Mouse (Mus musculus) hindbrain, postnatal 0 days (tissue): ENCODE measurements around the gene March9. TPM values are rescaled to one million over a fixed set of nuclear protein-coding genes. Genes with fewer than 3 reads are reported as not detected.

ENCODE experiments used
- ATAC-seq: fragments of 200-750 bp; cut with Nextera tagmentation; 2 replicates; pipeline ENCODE4 v1.8.0; 2017; ENCODE audit warnings: mild to moderate bottlenecking, moderate TSS enrichment, moderate library complexity
- DNase-seq: peaks from one replicate; pipeline ENCODE4 v3.0.0-alpha.2; 2015; ENCODE audit warnings: low spot score
- H3K27ac ChIP-seq: fragments of 300-500 bp; sonication (generic); 2 replicates; pipeline ENCODE4 v1.5.1; 2014; ENCODE audit warnings: mild to moderate bottlenecking
- H3K27me3 ChIP-seq: fragments of 300-500 bp; sonication (generic); 2 replicates; pipeline ENCODE4 v1.6.1; 2014; ENCODE audit warnings: low read length, mixed read lengths; ENCODE audit not compliant: insufficient read depth
- H3K36me3 ChIP-seq: fragments of 300-500 bp; sonication (generic); 2 replicates; pipeline ENCODE4 v1.6.1; 2014; ENCODE audit warnings: low read length, mixed read lengths; ENCODE audit not compliant: insufficient read depth
- H3K4me1 ChIP-seq: fragments of 300-500 bp; sonication (generic); 2 replicates; pipeline ENCODE4 v1.6.1; 2014; ENCODE audit warnings: antibody characterized with exemption, low read length, mixed read lengths; ENCODE audit not compliant: insufficient read depth
- H3K4me2 ChIP-seq: fragments of 300-500 bp; sonication (generic); 2 replicates; pipeline ENCODE4 v1.6.1; 2014; ENCODE audit warnings: low read depth, mild to moderate bottlenecking, low read length, moderate library complexity, mixed read lengths
- H3K4me3 ChIP-seq: fragments of 300-500 bp; sonication (generic); 2 replicates; pipeline ENCODE4 v1.5.1; 2014; ENCODE audit warnings: low read length
- H3K9ac ChIP-seq: fragments of 300-500 bp; sonication (generic); replicated peaks from 2 replicates; pipeline ENCODE4 v1.6.1; 2014; ENCODE audit warnings: mild to moderate bottlenecking, low read length, moderate library complexity, mixed read lengths
- H3K9me3 ChIP-seq: fragments of 300-500 bp; sonication (generic); 2 replicates; pipeline ENCODE4 v1.6.1; 2016; ENCODE audit warnings: low read length, mixed read lengths
- CTCF ChIP-seq: IDR thresholded peaks from 2 replicates; pipeline ENCODE4 v1.5.1; 2016; ENCODE audit warnings: antibody characterized with exemption, control low read depth, low read depth
- WGBS: fragments of 180-500 bp; shearing (Covaris S2); extraction: QIAGEN DNeasy Blood & Tissue Kit; methylation state at CpG from one replicate; pipeline ENCODE4 v1.1.7; 2014; 5-methylcytosine and 5-hydroxymethylcytosine counted together
- polyA plus RNA-seq: library from polyadenylated mRNA; unstranded; fragments of >200 nt; fragmentation: Nextera tagmentation; extraction: Ambion mirVana; gene quantifications from 2 replicates; pipeline ENCODE4 v1.2.1, GENCODE M21; 2015
- total RNA-seq: library from RNA; depleted of rRNA; stranded (reverse); fragments of >200 nt; gene quantifications from 2 replicates; pipeline ENCODE4 v1.2.3, GENCODE M21; 2014

The March9 gene
- total and polyA plus RNA-seq, 2 experiments from 2014 or later: 6.7 to 80.1 TPM

GRCm38 (mm10) chr10:127090560-127091411, 30.8 kb upstream of the March9 start:
- no peaks in the 10 kb centered on the region for H3K27me3 ChIP-seq

GRCm38 (mm10) chr10:127085633-127086032, 25.6 kb upstream of the March9 start:
- Histone ChIP-seq H3K4me2 (no peak overlapping the region), H3K27ac (no peak overlapping the region), H3K4me3 (no peak overlapping the region), H3K9ac (no peak overlapping the region), H3K36me3 (peaks cover 23% of the 10 kb centered on the region; the same call in 1 of the 2 replicates), H3K9me3 (no peaks in the 10 kb centered on the region), H3K4me1 (peaks cover 9% of the 10 kb centered on the region), H3K27me3 (no peaks in the 10 kb centered on the region)
- ATAC-seq: no peak
- peak; percentile 37 for TF ChIP-seq CTCF
- WGBS: 77% methylated on average over 6 of the region's 6 CpGs
- DNase-seq: no peak

More at GRCm38 (mm10) chr10:127090560-127091411, 30.8 kb upstream of the March9 start:
- DNase-seq (peak; percentile 67), ATAC-seq (0 out of 2 replicates have a peak, but pooled peaks have one; percentile 2)
- peaks cover 6% of the 10 kb centered on the region for H3K4me1 ChIP-seq
- H3K9ac ChIP-seq: peak overlapping the region; percentile 28; the same call in 1 of the 2 replicates
- H3K4me2 ChIP-seq: peak overlapping the region; percentile 49
- no peak for TF ChIP-seq CTCF
- H3K4me3 ChIP-seq: peak overlapping the region; percentile 21
- H3K36me3 ChIP-seq: peaks cover 10% of the 10 kb centered on the region; the same call in 1 of the 2 replicates
- H3K27ac ChIP-seq: peak overlapping the region; percentile 36; the same call in 1 of the 2 replicates
- no peaks in the 10 kb centered on the region for H3K9me3 ChIP-seq
- WGBS: 12% methylated on average over 57 of the region's 57 CpGs

- no peak for TF ChIP-seq CTCF
- no peak for DNase-seq
- no peak overlapping the region for H3K9ac ChIP-seq
- 80% methylated on average over 9 of the region's 9 CpGs for WGBS
- H3K9me3 ChIP-seq: no peaks in the 10 kb centered on the region
- H3K4me2 ChIP-seq: no peak overlapping the region
- peaks cover 23% of the 10 kb centered on the region; the same call in 1 of the 2 replicates for H3K36me3 ChIP-seq
- H3K4me1 ChIP-seq: peaks cover 14% of the 10 kb centered on the region
- H3K4me3 ChIP-seq: no peak overlapping the region
- no peak overlapping the region for H3K27ac ChIP-seq
- ATAC-seq: no peak
- no peaks in the 10 kb centered on the region for H3K27me3 ChIP-seq
Observed at GRCm38 (mm10) chr10:127085052-127085451, 25.1 kb upstream of the March9 start.

GRCm38 (mm10) chr10:127083915-127084306, 23.9 kb upstream of the March9 start:
- no peaks in the 10 kb centered on the region for H3K27me3 ChIP-seq
- H3K4me1 ChIP-seq: peaks cover 14% of the 10 kb centered on the region
- no peak overlapping the region for H3K4me3 ChIP-seq
- DNase-seq (peak; percentile 50), ATAC-seq (no peak)
- no peaks in the 10 kb centered on the region for H3K9me3 ChIP-seq
- peak; percentile 49 for TF ChIP-seq CTCF
- 49% methylated on average over 5 of the region's 5 CpGs for WGBS
- no peak overlapping the region for H3K4me2 ChIP-seq
- no peak overlapping the region for H3K27ac ChIP-seq
- peaks cover 23% of the 10 kb centered on the region; the same call in 1 of the 2 replicates for H3K36me3 ChIP-seq
- H3K9ac ChIP-seq: no peak overlapping the region

GRCm38 (mm10) chr10:127083292-127083914, 23.4 kb upstream of the March9 start:
- TF ChIP-seq CTCF: no peak
- Histone ChIP-seq H3K27me3 (no peaks in the 10 kb centered on the region), H3K9me3 (no peaks in the 10 kb centered on the region), H3K36me3 (peaks cover 23% of the 10 kb centered on the region; the same call in 1 of the 2 replicates), H3K4me2 (no peak overlapping the region), H3K9ac (no peak overlapping the region), H3K4me3 (no peak overlapping the region), H3K4me1 (peaks cover 16% of the 10 kb centered on the region), H3K27ac (no peak overlapping the region)
- 35% methylated on average over 8 of the region's 8 CpGs for WGBS
- no peak for ATAC-seq
- no peak for DNase-seq

- H3K4me3 ChIP-seq: peak overlapping the region; percentile 72
- ATAC-seq (0 out of 2 replicates have a peak, but pooled peaks have one; percentile 10), DNase-seq (peak; percentile 69)
- H3K4me2 ChIP-seq: peak overlapping the region; percentile 87
- 21% methylated on average over 8 of the region's 8 CpGs for WGBS
- no peaks in the 10 kb centered on the region for H3K9me3 ChIP-seq
- H3K27ac ChIP-seq: no peak overlapping the region
- peak overlapping the region; percentile 87 for H3K9ac ChIP-seq
- H3K36me3 ChIP-seq: 0 out of 2 replicates have a peak, but pooled peaks cover 13% of the 10 kb centered on the region
- no peaks in the 10 kb centered on the region for H3K27me3 ChIP-seq
- no peak for TF ChIP-seq CTCF
- peaks cover 20% of the 10 kb centered on the region for H3K4me1 ChIP-seq
Observed at GRCm38 (mm10) chr10:127081996-127082620, 22.1 kb upstream of the March9 start.
